Mouse (Mus musculus) liver, adult 2 months (tissue): ENCODE data around the gene Mybpc2. TPM values are rescaled to one million over a fixed set of nuclear protein-coding genes. Genes with fewer than 3 reads are reported as not detected.
A peak's percentile ranks its signal among the peaks of the same experiment; 100 is the strongest.

Experiments
- DNase-seq: peaks from one replicate; pipeline ENCODE4 v3.0.0-alpha.2; 2011; ENCODE audit warnings: low read depth, low spot score; ENCODE audit errors: extremely low read depth
- H3K27ac ChIP-seq: fragments of 200-500 bp; replicated peaks from 2 replicates; pipeline ENCODE4 v1.5.1; 2012; ENCODE audit warnings: low read depth, mild to moderate bottlenecking, control low read depth, inconsistent platforms, low read length; ENCODE audit not compliant: insufficient read depth
- H3K27me3 ChIP-seq: fragments of 200-500 bp; 2 replicates; pipeline ENCODE4 v1.6.1; 2012; ENCODE audit warnings: mild to moderate bottlenecking, moderate library complexity, low read length, inconsistent platforms; ENCODE audit not compliant: control insufficient read depth, insufficient read depth
- H3K36me3 ChIP-seq: fragments of 200-500 bp; 2 replicates; pipeline ENCODE4 v1.6.1; 2012; ENCODE audit warnings: low read length, inconsistent platforms; ENCODE audit not compliant: control insufficient read depth, insufficient read depth
- H3K4me1 ChIP-seq: fragments of 200-500 bp; 2 replicates; pipeline ENCODE4 v1.6.1; 2011; ENCODE audit warnings: low read length; ENCODE audit not compliant: control insufficient read depth, insufficient read depth
- H3K4me3 ChIP-seq: fragments of 200-500 bp; 2 replicates; pipeline ENCODE4 v1.5.1; 2011; ENCODE audit warnings: low read depth, mild to moderate bottlenecking, control low read depth, low read length, moderate library complexity; ENCODE audit not compliant: insufficient read depth
- H3K79me2 ChIP-seq: fragments of 200-500 bp; 2 replicates; pipeline ENCODE4 v1.6.1; 2012; ENCODE audit warnings: inconsistent platforms, mild to moderate bottlenecking, low read length, moderate library complexity; ENCODE audit not compliant: control insufficient read depth, insufficient read depth
- H3K9ac ChIP-seq: fragments of 200-500 bp; 2 replicates; pipeline ENCODE4 v1.6.1; 2012; ENCODE audit warnings: low read depth, mild to moderate bottlenecking, control low read depth, inconsistent platforms, low read length
- CTCF ChIP-seq: fragments of 200-500 bp; IDR thresholded peaks from 2 replicates; pipeline ENCODE4 v1.5.1; 2011; ENCODE audit warnings: low read depth, low read length, control low read depth
- POLR2A ChIP-seq: fragments of 200-500 bp; IDR thresholded peaks from 2 replicates; pipeline ENCODE4 v1.6.1; 2011; ENCODE audit warnings: low read length, control low read depth; ENCODE audit not compliant: insufficient read depth; ENCODE audit errors: extremely low read depth
- whole genome bisulfite sequencing: fragments of 180-500 bp; shearing (Covaris S2); methylation state at CpG from one replicate; pipeline ENCODE4 v1.1.7; 2018; 5-methylcytosine and 5-hydroxymethylcytosine counted together
- polyA plus RNA-seq: library from polyadenylated mRNA; depleted of rRNA; stranded (reverse); fragments of >200 nt; gene quantifications from 2 replicates; pipeline ENCODE4 v1.2.3, GENCODE M21; 2012
- total RNA-seq: library from RNA; depleted of rRNA; stranded (reverse); fragments of >200 nt; gene quantifications from 2 replicates; pipeline ENCODE4 v1.2.3, GENCODE M21; 2014

Mybpc2 gene
- total and polyA plus RNA-seq, 2 experiments = 0.55 TPM; not detected in 1

- Histone ChIP-seq H3K4me3 (no peak overlapping the region), H3K79me2 (no peaks in the 10 kb centered on the region), H3K27ac (no peak overlapping the region), H3K4me1 (no peaks in the 10 kb centered on the region), H3K27me3 (no peaks in the 10 kb centered on the region), H3K36me3 (no peaks in the 10 kb centered on the region), H3K9ac (no peak overlapping the region)
- DNase-seq = no peak
- 78% methylated on average over 6 of the region's 6 CpGs for WGBS
- TF ChIP-seq CTCF = no peak
- no peak for TF ChIP-seq POLR2A
Measured at GRCm38 (mm10) chr7:44565414-44565813, 41.0 kb upstream of the Mybpc2 start.

GRCm38 (mm10) chr7:44564486-44564885 is 40.0 kb upstream of the Mybpc2 start:
- no peak for TF ChIP-seq CTCF
- TF ChIP-seq POLR2A = no peak
- no peak for DNase-seq
- H3K36me3 ChIP-seq = no peaks in the 10 kb centered on the region
- H3K9ac ChIP-seq = no peak overlapping the region
- H3K27me3 ChIP-seq = no peaks in the 10 kb centered on the region
- no peak overlapping the region for H3K27ac ChIP-seq
- no peaks in the 10 kb centered on the region for H3K79me2 ChIP-seq
- 85% methylated on average over 10 of the region's 10 CpGs for WGBS
- no peaks in the 10 kb centered on the region for H3K4me1 ChIP-seq
- no peak overlapping the region for H3K4me3 ChIP-seq

GRCm38 (mm10) chr7:44563284-44563683 is 38.8 kb upstream of the Mybpc2 start:
- H3K27ac ChIP-seq = no peak overlapping the region
- H3K36me3 ChIP-seq = no peaks in the 10 kb centered on the region
- TF ChIP-seq CTCF = no peak
- TF ChIP-seq POLR2A = no peak
- no peak for DNase-seq
- no peaks in the 10 kb centered on the region for H3K79me2 ChIP-seq
- H3K4me3 ChIP-seq = no peak overlapping the region
- H3K27me3 ChIP-seq = no peaks in the 10 kb centered on the region
- H3K9ac ChIP-seq = no peak overlapping the region
- 45% methylated on average over 8 of the region's 8 CpGs for WGBS
- no peaks in the 10 kb centered on the region for H3K4me1 ChIP-seq

- no peak overlapping the region for H3K4me3 ChIP-seq
- no peak overlapping the region for H3K27ac ChIP-seq
- no peaks in the 10 kb centered on the region for H3K36me3 ChIP-seq
- peak; percentile 52 for DNase-seq
- H3K9ac ChIP-seq = no peak overlapping the region
- H3K27me3 ChIP-seq = no peaks in the 10 kb centered on the region
- H3K79me2 ChIP-seq = no peaks in the 10 kb centered on the region
- TF ChIP-seq CTCF (peak; percentile 82), POLR2A (no peak)
- no peaks in the 10 kb centered on the region for H3K4me1 ChIP-seq
- 52% methylated on average over 18 of the region's 18 CpGs for WGBS
Measured at GRCm38 (mm10) chr7:44560435-44561400, 36.3 kb upstream of the Mybpc2 start.

GRCm38 (mm10) chr7:44557629-44558028 is 33.2 kb upstream of the Mybpc2 start:
- H3K27me3 ChIP-seq = no peaks in the 10 kb centered on the region
- WGBS = 67% methylated on average over 2 of the region's 2 CpGs
- no peak overlapping the region for H3K4me3 ChIP-seq
- H3K27ac ChIP-seq = no peak overlapping the region
- H3K79me2 ChIP-seq = no peaks in the 10 kb centered on the region
- DNase-seq = no peak
- peaks cover 4% of the 10 kb centered on the region; the same call in 1 of the 2 replicates for H3K4me1 ChIP-seq
- TF ChIP-seq CTCF (no peak), POLR2A (no peak)
- H3K9ac ChIP-seq = no peak overlapping the region
- H3K36me3 ChIP-seq = no peaks in the 10 kb centered on the region

- Histone ChIP-seq H3K9ac (peak within 1 kb of the TSS; percentile 82), H3K4me1 (peaks cover 4% of the 10 kb centered on the region; the same call in 1 of the 2 replicates), H3K27ac (peak within 1 kb of the TSS; percentile 86), H3K36me3 (peaks cover 18% of the 10 kb centered on the region; the same call in 1 of the 2 replicates), H3K27me3 (no peaks in the 10 kb centered on the region), H3K4me3 (peak within 1 kb of the TSS; percentile 82), H3K79me2 (no peaks in the 10 kb centered on the region)
- DNase-seq = peak; percentile 87
- TF ChIP-seq POLR2A = 0 out of 2 replicates have a peak, but pooled peaks have one; percentile 27
- TF ChIP-seq CTCF = no peak
- under 1% methylated on average over 22 of the region's 22 CpGs for WGBS
Measured at GRCm38 (mm10) chr7:44553826-44554225, 29.4 kb upstream of the Mybpc2 start, which contains the start of gene Nr1h2. Gene Nr1h2, minus strand, starts transcription at chr7:44553951.
